Comparison of ENCODE assay signal across 15 mouse cellular contexts in genomic region chr15:87191901-87192300, GRCm38 (mm10).
A peak's percentile ranks its signal among the peaks of the same experiment; 100 is the strongest.
DNase-seq lines count a peak whose midpoint lies in the region; ATAC-seq and TF ChIP-seq lines count a peak whose summit lies in the region.
"Had no signal": no experiment of that assay in that cellular context is flagged by ENCODE, and none has a peak within 500 bp of the region (broad histone marks: within the 10 kb centered on the region; RNA-seq: fewer than 3 reads in every experiment).

No protein-coding gene starts in this region.

- no peak for TF ChIP-seq POLR2A in brain, embryonic 14.5 days (IDR thresholded peaks at IDR 0.05; ENCODE audit: borderline replicate concordance, extremely low read depth, insufficient read depth, insufficient read length, poor library complexity, severe bottlenecking)

- no peaks in the 10 kb centered on the region for H3K4me1 ChIP-seq in E14TG2a.4 (replicated peaks; ENCODE audit: low read depth, low read length)
- H3K4me1 ChIP-seq in midbrain, embryonic 13.5 days (replicated peaks) = peaks cover 15% of the 10 kb centered on the region; the same call in 1 of the 2 replicates
- H3K4me1 ChIP-seq: kidney, embryonic 15.5 days had no signal

- no peak overlapping the region for H3K9ac ChIP-seq in midbrain, embryonic 13.5 days (replicated peaks)
- H3K9ac ChIP-seq: hindbrain, embryonic 14.5 days; kidney, embryonic 15.5 days; neural tube, embryonic 15.5 days had no signal

- no peak overlapping the region for H3K4me3 ChIP-seq in layer of hippocampus, adult 2 months
- H3K4me3 ChIP-seq in E14TG2a.4 (replicated peaks; ENCODE audit: low read length) = no peak overlapping the region
- no peak overlapping the region for H3K4me3 ChIP-seq in midbrain, embryonic 13.5 days (replicated peaks)
- H3K4me3 ChIP-seq: kidney, embryonic 15.5 days; neural tube, embryonic 15.5 days had no signal

- DNase-seq in cerebellum, adult 9-11 months = peak; percentile 13
- DNase-seq in layer of hippocampus, adult 2 months (ENCODE audit: low spot score in 2 of 2) = peak in 1 of 2 experiments; percentile 27
- no peak for DNase-seq in layer of hippocampus, postnatal 36 days
- DNase-seq in brain, embryonic 14.5 days (ENCODE audit: low read depth) = no peak
- DNase-seq in urinary bladder, adult 2 months (ENCODE audit: low spot score) = no peak
- DNase-seq: adrenal gland, postnatal 25 days; embryo, embryonic 11 days; layer of hippocampus, adult 9-11 months; thymus, postnatal 14 days had no signal

- no peak for ATAC-seq in cerebellum, adult (ENCODE audit: insufficient number of reproducible peaks, low FRiP score, low TSS enrichment)
- ATAC-seq in midbrain, embryonic 13.5 days = no peak

- no peaks in the 10 kb centered on the region for H3K27me3 ChIP-seq in E14TG2a.4 (ENCODE audit: insufficient read depth, low read length)
- H3K27me3 ChIP-seq in midbrain, embryonic 13.5 days = no peaks in the 10 kb centered on the region
- H3K27me3 ChIP-seq: kidney, embryonic 15.5 days; neural tube, embryonic 15.5 days had no signal

- peak; percentile 79 for TF ChIP-seq CTCF in layer of hippocampus, adult 2 months (conservative IDR thresholded peaks at IDR 0.05)
- peak; percentile 62 for TF ChIP-seq CTCF in E14TG2a.4 (conservative IDR thresholded peaks at IDR 0.05; ENCODE audit: low read length)
- peak; percentile 43; the same call in 1 of the 2 replicates for TF ChIP-seq CTCF in brain, embryonic 14.5 days (IDR thresholded peaks at IDR 0.05; ENCODE audit: borderline replicate concordance, extremely low read depth, insufficient read depth, insufficient read length)

- H3K4me2 ChIP-seq in midbrain, embryonic 13.5 days (replicated peaks) = no peak overlapping the region
- H3K4me2 ChIP-seq: hindbrain, embryonic 14.5 days; kidney, embryonic 15.5 days; neural tube, embryonic 15.5 days had no signal

- no peak overlapping the region for H3K27ac ChIP-seq in layer of hippocampus, adult 2 months
- no peak overlapping the region for H3K27ac ChIP-seq in midbrain, embryonic 13.5 days
- H3K27ac ChIP-seq: hindbrain, embryonic 14.5 days; kidney, embryonic 15.5 days; neural tube, embryonic 15.5 days had no signal

- 77% methylated on average over 4 of the region's 4 CpGs for WGBS in midbrain, embryonic 13.5 days

- H3K9me3 ChIP-seq in E14TG2a.4 (ENCODE audit: low read length) = peaks cover 9% of the 10 kb centered on the region
- no peaks in the 10 kb centered on the region for H3K9me3 ChIP-seq in midbrain, embryonic 13.5 days
- H3K9me3 ChIP-seq: kidney, embryonic 15.5 days; neural tube, embryonic 15.5 days had no signal

- H3K36me3 ChIP-seq in E14TG2a.4 (ENCODE audit: insufficient read depth, low read length) = no peaks in the 10 kb centered on the region
- no peaks in the 10 kb centered on the region for H3K36me3 ChIP-seq in midbrain, embryonic 13.5 days
- H3K36me3 ChIP-seq: kidney, embryonic 15.5 days; neural tube, embryonic 15.5 days had no signal
